Mouse (Mus musculus): ENCODE measurements at regions not wholly inside any gene's neighbourhood (a gene's known extent, or its start where the extent isn't known, plus 50 kb on each side); places are given as distances from the start of the nearest gene placed in this dataset.
"Not testable (repeated sequence)": the region's sequence is repeated elsewhere in the genome, so short reads cannot be mapped to it uniquely, and the experiment has no call there.

- DNase-seq (ENCODE audit: low spot score): not testable (repeated sequence)
These were observed 68.8 kb downstream of the BC005561 start for GRCm38 (mm10) chr5:104576991-104577390.

DNA sequence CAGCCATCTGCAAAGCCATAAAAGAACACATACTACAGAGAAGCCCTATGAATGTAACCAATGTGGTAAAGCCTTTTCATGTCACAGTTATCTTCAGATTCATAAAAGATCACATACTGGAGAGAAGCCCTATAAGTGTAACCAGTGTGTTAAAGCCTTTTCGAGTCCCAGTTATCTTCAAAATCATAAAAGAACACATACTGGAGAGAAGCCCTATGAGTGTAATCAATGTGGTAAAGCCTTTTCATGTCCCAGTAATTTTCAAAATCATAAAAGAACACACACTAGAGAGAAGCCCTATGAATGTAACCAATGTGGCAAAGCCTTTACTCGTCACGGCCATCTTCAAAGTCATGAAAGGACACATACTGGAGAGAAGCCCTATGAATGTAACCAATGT is 74.2 kb downstream of the BC005561 start:
- peak; percentile 14 for DNase-seq (ENCODE audit: low spot score)

- DNase-seq (ENCODE audit: low spot score): no peak
These were observed 101.0 kb downstream of the BC005561 start for GRCm38 (mm10) chr5:104609177-104609576.
